Mouse (Mus musculus): Measurements from ENCODE around the gene Gm43720.
A peak's percentile ranks its signal among the peaks of the same experiment; 100 is the strongest.

The Gm43720 gene

DNA sequence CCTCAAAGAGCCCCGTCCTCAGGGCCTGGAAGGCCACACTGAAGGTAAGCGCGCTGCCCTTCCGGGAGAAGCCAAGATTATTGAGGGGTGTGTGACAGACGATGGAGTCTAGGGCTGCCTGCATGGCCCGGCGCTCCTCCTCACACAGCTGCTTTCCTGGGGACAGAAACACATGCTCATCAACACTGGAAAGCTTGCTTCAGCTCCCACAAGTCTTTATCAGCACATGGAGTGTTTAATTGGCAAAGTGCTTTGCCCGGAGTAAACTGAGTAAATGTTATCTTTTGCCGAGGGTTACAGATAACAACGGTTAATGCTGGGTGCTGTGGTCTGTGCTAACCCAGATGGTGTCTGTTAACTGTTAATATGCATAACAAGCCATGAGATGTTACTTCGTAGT lies 18.9 kb downstream of the Gm43720 start:
- DNase-seq: no peak

GRCm38 (mm10) chr5:138260051-138260450 lies 19.7 kb downstream of the Gm43720 start:
- DNase-seq: no peak

- DNase-seq: no peak
Measured at GRCm38 (mm10) chr5:138258993-138259392, 20.8 kb downstream of the Gm43720 start.

DNA sequence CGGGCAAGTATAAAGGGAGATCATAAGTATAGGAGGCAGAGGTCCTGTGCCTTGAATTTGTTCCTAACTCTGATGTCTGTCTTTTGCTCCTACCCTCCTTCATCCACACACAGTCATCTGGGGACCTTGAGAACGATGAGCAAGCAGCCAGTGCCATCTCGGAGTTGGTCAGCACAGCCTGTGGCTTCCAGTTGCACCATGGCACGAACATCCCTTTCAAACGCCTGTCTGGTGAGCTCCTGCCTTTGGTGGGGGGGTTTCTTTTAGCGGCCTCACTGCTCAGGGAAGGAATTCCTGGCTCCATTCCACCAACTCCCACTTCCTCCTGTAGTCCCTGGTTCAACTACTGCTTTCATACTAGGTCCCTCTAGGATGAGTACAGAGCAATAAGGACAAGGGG lies 21.2 kb downstream of the Gm43720 start:
- DNase-seq: no peak

- DNase-seq: no peak
Measured at GRCm38 (mm10) chr5:138258078-138258477, 21.7 kb downstream of the Gm43720 start.

DNA sequence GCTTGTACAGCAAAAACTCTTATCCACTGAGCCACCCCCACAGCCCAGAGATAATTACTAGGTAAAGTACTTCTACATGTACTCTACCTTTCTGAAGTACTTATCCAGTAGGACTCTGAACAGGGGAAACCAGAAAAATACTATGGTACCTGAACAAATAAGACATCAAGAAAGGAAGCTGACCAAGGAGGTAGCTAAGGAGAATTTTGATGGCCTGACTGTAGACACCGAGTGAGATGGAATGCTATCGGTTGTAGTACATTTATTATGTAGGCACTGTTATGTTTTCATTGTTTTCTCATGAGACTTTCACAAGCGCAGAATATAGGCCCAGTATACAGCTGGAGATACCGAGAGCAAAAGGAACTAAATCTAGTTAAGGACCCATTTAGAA lies 22.2 kb downstream of the Gm43720 start:
- no peak for DNase-seq

GRCm38 (mm10) chr5:138256966-138257584 lies 22.7 kb downstream of the Gm43720 start:
- DNase-seq: peak; percentile 51 to 53

DNA sequence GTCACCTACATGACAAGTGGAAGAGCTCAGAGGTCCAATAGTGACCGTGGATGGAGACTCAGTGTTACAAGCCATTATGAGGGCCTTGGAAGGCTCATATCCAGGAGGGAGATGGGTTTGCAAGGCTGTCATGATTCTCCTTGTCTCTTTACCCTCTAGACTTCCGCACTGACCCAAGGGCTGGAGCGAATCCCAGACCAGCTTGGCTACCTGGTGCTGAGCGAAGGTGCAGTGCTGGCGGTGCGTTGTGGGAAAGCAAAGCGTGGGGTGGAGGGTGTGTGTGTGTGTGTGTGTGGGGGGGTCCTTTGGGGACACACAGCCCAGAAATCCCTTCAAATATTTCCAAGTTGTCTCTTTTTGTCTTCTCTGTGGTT lies 23.7 kb downstream of the Gm43720 start:
- DNase-seq: no peak

DNA sequence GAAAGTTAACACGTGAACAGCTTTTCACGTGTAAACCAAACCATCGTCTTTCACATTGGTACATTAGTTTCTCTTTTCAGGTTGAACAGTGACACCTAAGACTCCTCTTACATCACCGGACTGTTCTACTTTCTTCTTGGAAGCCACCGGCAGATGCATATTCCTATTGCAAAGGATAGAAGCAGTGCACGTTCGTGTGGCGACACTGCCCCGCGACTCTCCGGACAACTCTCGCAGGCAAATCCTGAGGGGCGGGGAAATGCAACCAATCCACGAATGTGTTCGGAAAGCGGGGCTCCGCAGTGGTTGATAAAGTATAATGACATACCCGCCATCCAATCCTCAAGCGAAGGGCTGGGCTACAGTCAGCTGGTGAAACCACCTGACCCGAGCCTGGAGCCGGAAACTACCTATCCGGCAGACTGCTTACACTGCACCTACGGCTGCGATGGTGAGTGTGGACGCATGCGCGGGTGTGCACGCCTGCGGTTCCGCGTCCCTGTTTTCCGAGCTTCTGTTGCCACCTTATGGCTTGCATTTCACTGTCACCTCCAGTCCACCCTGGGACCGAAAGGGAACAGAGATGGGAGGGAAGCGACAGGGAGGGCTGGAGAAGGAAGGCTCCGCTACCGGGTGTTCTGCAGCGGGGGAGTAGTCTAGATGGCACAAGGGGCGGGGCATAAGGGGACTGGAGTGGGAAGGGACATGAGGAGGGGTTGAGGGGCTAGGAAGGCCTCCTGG lies 24.2 kb downstream of the Gm43720 start, which contains the start of gene Lamtor4:
TSS of gene Lamtor4 (plus strand) at position 130 of the 741 bp plus-strand sequence.
- peak; percentile 88 to 90 for DNase-seq

GRCm38 (mm10) chr5:138253061-138253460 lies 26.7 kb downstream of the Gm43720 start:
- no peak for DNase-seq

DNA sequence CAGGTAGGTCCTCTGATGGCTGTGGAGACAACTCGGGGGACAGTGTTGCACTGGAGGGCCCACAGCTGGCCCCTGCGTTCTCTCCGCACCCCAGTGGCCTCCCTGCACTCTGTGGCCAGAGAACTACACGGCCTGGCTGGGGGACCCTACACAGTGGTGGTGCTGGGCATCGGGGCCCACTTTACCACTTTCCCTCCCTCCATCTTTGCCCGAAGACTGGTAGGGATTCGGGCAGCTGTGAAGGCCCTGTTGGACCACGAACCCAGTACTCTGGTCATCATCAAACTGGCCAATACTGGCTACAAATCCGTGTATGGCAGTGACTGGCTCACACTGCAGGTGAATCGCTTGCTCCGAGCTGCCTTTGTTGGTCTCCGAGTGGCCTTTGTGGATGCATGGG lies 28.6 kb downstream of the Gm43720 start:
- DNase-seq: no peak

DNA sequence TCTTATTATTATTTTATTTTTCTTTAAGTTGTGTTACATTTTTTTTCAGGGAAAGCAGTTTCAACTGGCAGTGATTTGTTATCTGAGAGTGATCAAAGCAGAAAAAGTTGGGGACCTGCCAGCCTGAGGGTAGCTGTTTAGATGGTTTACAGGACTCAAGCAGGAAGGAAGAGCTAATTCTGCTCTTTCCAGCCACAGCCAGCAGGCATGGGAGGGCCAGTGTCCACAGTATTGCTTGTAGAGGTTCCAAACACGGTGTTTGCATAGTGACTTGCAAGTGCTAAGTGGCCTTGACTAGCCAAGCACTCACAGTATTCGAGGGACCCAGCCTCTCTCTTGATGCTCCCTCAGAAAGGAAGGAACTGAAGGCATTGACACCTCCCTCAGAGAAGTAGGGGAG lies 38.2 kb downstream of the Gm43720 start:
- DNase-seq: no peak

- DNase-seq: no peak
Measured at GRCm38 (mm10) chr5:138234224-138234623, 45.5 kb downstream of the Gm43720 start.

- no peak for DNase-seq
Measured at GRCm38 (mm10) chr5:138233778-138234177, 46.0 kb downstream of the Gm43720 start.

GRCm38 (mm10) chr5:138229511-138229910 lies 50.2 kb downstream of the Gm43720 start:
- DNase-seq: no peak

GRCm38 (mm10) chr5:138228026-138228425 lies 51.7 kb downstream of the Gm43720 start:
- peak; percentile 65 to 70 for DNase-seq

GRCm38 (mm10) chr5:138227367-138227766 lies 52.4 kb downstream of the Gm43720 start:
- DNase-seq: peak in 1 of 2 experiments; percentile 14

GRCm38 (mm10) chr5:138226491-138226890 lies 53.3 kb downstream of the Gm43720 start:
- no peak for DNase-seq

DNA sequence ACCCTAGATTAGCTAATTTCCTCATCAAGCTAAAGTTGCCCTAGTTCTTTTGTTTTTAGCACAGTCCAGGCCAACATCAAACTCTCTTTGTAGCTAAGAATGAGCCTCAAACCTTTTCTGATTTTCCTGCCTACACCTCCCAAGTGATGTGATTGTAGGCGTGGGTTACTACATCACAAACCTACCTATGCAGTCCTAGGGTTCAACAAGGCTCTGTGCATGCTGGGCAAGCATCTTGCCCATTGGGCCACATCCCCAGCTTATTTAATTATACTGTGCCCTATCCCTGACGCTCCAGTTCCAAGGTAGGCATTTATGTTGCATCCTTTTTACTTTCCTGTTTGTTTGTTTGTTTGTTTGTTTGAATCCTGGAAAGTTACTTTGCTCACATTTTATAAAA lies 54.1 kb downstream of the Gm43720 start, which contains the start of gene Nxpe5:
TSS of gene Nxpe5 (plus strand) at position 199 of the 400 bp plus-strand sequence.
- no peak for DNase-seq

- DNase-seq: no peak
Measured at GRCm38 (mm10) chr5:138223287-138223686, 56.5 kb downstream of the Gm43720 start.

DNA sequence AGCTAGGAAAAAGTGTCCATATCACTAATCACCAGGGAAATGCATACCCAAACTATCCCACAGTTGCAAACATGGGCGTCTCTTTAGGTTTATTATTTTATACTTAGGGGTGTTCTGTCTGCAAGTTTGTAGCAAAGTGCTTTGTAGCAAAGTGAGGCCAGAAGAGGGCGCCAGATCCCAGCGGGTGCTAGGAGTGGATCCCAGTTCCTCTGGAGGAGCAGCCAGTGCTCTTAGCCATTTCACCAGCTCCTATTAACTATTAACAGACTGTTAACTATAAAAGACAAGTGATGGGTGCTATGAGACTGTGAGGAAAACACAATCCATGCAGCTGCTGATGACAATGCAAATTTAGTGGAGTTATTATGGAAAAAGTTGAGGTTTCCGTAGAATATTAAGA lies 57.6 kb downstream of the Gm43720 start:
- peak; percentile 85 to 87 for DNase-seq

DNA sequence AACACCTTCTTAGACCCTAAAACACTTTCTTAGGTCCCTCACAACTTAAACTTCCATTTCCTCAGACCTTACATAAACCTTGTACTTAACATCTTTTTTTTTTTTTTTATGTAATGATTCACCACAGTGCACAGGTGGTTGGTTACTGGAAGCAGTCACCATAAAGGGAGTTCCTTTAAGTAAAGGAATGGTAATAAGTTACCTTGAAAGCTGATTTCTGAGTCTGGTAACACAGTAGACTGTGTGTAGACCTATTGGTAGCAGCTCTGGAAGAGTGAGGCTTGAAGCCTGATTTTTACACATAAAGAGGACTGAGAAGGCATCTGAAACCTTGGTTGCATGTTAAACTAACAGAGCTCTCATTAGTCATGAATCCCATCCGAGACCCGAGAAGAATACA lies 59.9 kb downstream of the Gm43720 start:
- DNase-seq: no peak

DNA sequence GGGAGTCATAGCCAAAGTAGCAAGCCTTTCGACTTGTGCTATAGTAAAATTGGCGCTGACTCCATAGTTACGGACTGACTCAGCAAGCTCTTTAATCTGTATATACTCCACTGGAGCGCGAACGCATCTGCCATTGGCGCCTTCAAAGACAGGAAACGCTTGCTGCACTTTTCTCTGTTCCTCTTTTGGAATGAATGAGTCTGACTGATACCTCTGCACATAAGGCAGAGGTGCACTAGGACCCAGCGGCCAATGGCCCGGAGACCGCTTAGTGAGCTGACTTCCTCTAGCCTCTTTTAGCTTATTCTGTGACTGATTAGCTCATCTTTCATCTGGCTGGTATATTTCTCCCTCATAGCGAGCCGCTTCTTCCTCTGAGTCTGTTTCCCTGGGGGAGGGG lies 63.1 kb downstream of the Gm43720 start:
- peak; percentile 28 to 48 for DNase-seq
